Comparison of ENCODE assay signal across 26 mouse cellular contexts in genomic region chr17:78792122-78792521, GRCm38 (mm10). TPM values are rescaled to one million over a fixed set of nuclear protein-coding genes. Genes with fewer than 3 reads are reported as not detected.
A peak's percentile ranks its signal among the peaks of the same experiment; 100 is the strongest.
DNase-seq lines count a peak whose midpoint lies in the region; ATAC-seq and TF ChIP-seq lines count a peak whose summit lies in the region.
"Had no signal": no experiment of that assay in that cellular context is flagged by ENCODE, and none has a peak within 500 bp of the region (broad histone marks: within the 10 kb centered on the region; RNA-seq: fewer than 3 reads in every experiment).

No protein-coding gene starts in this region.

- no peak overlapping the region for H3K4me3 ChIP-seq in heart, embryonic 14.5 days (ENCODE audit: control insufficient read depth in 1 of 2, insufficient read depth in 1 of 2, low read depth in 1 of 2, low read length in 2 of 2)
- no peak overlapping the region for H3K4me3 ChIP-seq in intestine, postnatal 0 days (ENCODE audit: low read depth, low read length)
- H3K4me3 ChIP-seq: embryonic facial prominence, embryonic 12.5 days; erythroblast, embryonic 14.5 days; forebrain, embryonic 12.5 days; hindbrain, embryonic 12.5 days; limb, embryonic 15.5 days; lung, embryonic 15.5 days; midbrain, embryonic 15.5 days; neural tube, embryonic 12.5 days had no signal

- peaks cover 11 to 20% of the 10 kb centered on the region in 2 experiments for H3K4me1 ChIP-seq in heart, embryonic 14.5 days (ENCODE audit: control insufficient read depth in 2 of 2, insufficient read depth in 2 of 2, low read length in 2 of 2)
- H3K4me1 ChIP-seq in intestine, postnatal 0 days (replicated peaks; ENCODE audit: control insufficient read depth, insufficient read depth, low read length): no peaks in the 10 kb centered on the region
- H3K4me1 ChIP-seq: embryonic facial prominence, embryonic 12.5 days; forebrain, embryonic 12.5 days; hindbrain, embryonic 12.5 days; limb, embryonic 15.5 days; lung, embryonic 15.5 days; midbrain, embryonic 15.5 days; neural tube, embryonic 12.5 days had no signal

- H3K9me3 ChIP-seq in heart, embryonic 14.5 days (ENCODE audit: control insufficient read depth, low read length): no peaks in the 10 kb centered on the region
- H3K9me3 ChIP-seq in intestine, postnatal 0 days (ENCODE audit: control insufficient read depth): no peaks in the 10 kb centered on the region
- H3K9me3 ChIP-seq: embryonic facial prominence, embryonic 12.5 days; forebrain, embryonic 12.5 days; hindbrain, embryonic 12.5 days; limb, embryonic 15.5 days; lung, embryonic 15.5 days; midbrain, embryonic 15.5 days; neural tube, embryonic 12.5 days had no signal

- peak overlapping the region; percentile 22; the same call in 1 of the 2 replicates for H3K4me2 ChIP-seq in heart, embryonic 14.5 days (ENCODE audit: low read length)
- no peak overlapping the region for H3K4me2 ChIP-seq in intestine, postnatal 0 days (replicated peaks; ENCODE audit: low read depth)
- H3K4me2 ChIP-seq: embryonic facial prominence, embryonic 12.5 days; forebrain, embryonic 12.5 days; hindbrain, embryonic 12.5 days; limb, embryonic 15.5 days; lung, embryonic 15.5 days; midbrain, embryonic 15.5 days; neural tube, embryonic 12.5 days had no signal

- peak overlapping the region; percentile 47 for H3K9ac ChIP-seq in heart, embryonic 14.5 days (ENCODE audit: low read length)
- H3K9ac ChIP-seq in intestine, postnatal 0 days (ENCODE audit: low read depth, low read length): no peak overlapping the region
- H3K9ac ChIP-seq: embryonic facial prominence, embryonic 12.5 days; forebrain, embryonic 12.5 days; hindbrain, embryonic 12.5 days; limb, embryonic 15.5 days; liver, embryonic 14.5 days; lung, embryonic 15.5 days; midbrain, embryonic 15.5 days; neural tube, embryonic 12.5 days had no signal

- H3K27ac ChIP-seq in heart, embryonic 14.5 days (replicated peaks in 1 of 2; ENCODE audit: control insufficient read depth in 1 of 2, insufficient read depth in 1 of 2, low read depth in 2 of 2, low read length in 2 of 2): peak overlapping the region; percentile 95 to 100
- H3K27ac ChIP-seq in intestine, postnatal 0 days (ENCODE audit: low read depth, low read length): no peak overlapping the region
- H3K27ac ChIP-seq: embryonic facial prominence, embryonic 12.5 days; forebrain, embryonic 12.5 days; hindbrain, embryonic 12.5 days; kidney, postnatal 0 days; limb, embryonic 15.5 days; liver, embryonic 14.5 days; lung, embryonic 15.5 days; midbrain, embryonic 15.5 days; neural tube, embryonic 12.5 days; stomach, postnatal 0 days had no signal

- peak; percentile 56 for DNase-seq in heart, adult 11 months
- no peak for DNase-seq in heart, adult 8-10 months (ENCODE audit: low spot score)
- DNase-seq in heart, postnatal 14 days: no peak
- peak; percentile 54 for DNase-seq in kidney, adult 9 months
- DNase-seq in kidney, adult 11 months: no peak
- DNase-seq: adrenal gland, postnatal 36 days; cerebellum, adult 2 months; cerebellum, postnatal 25 days; left cerebral cortex, postnatal 4 days; lung, postnatal 36 days; right cerebral cortex, postnatal 14 days had no signal

- H3K27me3 ChIP-seq in heart, embryonic 14.5 days (ENCODE audit: control insufficient read depth, insufficient read depth, low read length): no peaks in the 10 kb centered on the region
- no peaks in the 10 kb centered on the region for H3K27me3 ChIP-seq in intestine, postnatal 0 days (replicated peaks; ENCODE audit: control insufficient read depth, insufficient read depth, low read length)
- H3K27me3 ChIP-seq: embryonic facial prominence, embryonic 12.5 days; forebrain, embryonic 12.5 days; hindbrain, embryonic 12.5 days; limb, embryonic 15.5 days; lung, embryonic 15.5 days; midbrain, embryonic 15.5 days; neural tube, embryonic 12.5 days had no signal

- H3K36me3 ChIP-seq in heart, embryonic 14.5 days (ENCODE audit: control insufficient read depth, insufficient read depth, low read length): peaks cover 45% of the 10 kb centered on the region
- H3K36me3 ChIP-seq in intestine, postnatal 0 days (ENCODE audit: control insufficient read depth, insufficient read depth): peaks cover 21% of the 10 kb centered on the region

- ATAC-seq in heart, embryonic 14.5 days (ENCODE audit: insufficient number of reproducible peaks, insufficient read depth, low FRiP score, low read depth): no peak
- ATAC-seq in intestine, postnatal 0 days: peak; percentile 60
- no peak for ATAC-seq in megakaryocyte progenitor cell, adult 5-6 weeks (replicated peaks; ENCODE audit: poor library complexity)
- ATAC-seq: inflammation-experienced regulatory T-cells, adult 6 months; midbrain, embryonic 15.5 days had no signal

- intact Hi-C loops in heart, postnatal 14 days (cut with DNase I): no loop called here

- WGBS in heart, embryonic 14.5 days: 58% methylated on average over 3 of the region's 3 CpGs
- WGBS in intestine, postnatal 0 days: 52% methylated on average over 3 of the region's 3 CpGs

- TF ChIP-seq CTCF in intestine, postnatal 0 days (IDR thresholded peaks at IDR 0.05; ENCODE audit: low read depth): no peak

RNA-seq across cellular contexts. Expression of gene Heatr5b, which starts 43.0 kb away (rescaled TPM):
- total RNA-seq in heart, adult 8-10 months (2022): 10 to 100 TPM; 40.3 to 48.0 (median 44.7) TPM
- polyA plus RNA-seq in heart, embryonic 14.5 days (2014; fragmentation: Nextera tagmentation; extraction: Ambion mirVana): 22.9 and 25.7 TPM in 2 replicates
- 10 to 100 TPM; 32.5 to 36.3 TPM for total RNA-seq in heart, postnatal 14 days (2021)
- polyA plus RNA-seq in intestine, postnatal 0 days (2015; fragmentation: Nextera tagmentation; extraction: Ambion mirVana): 6.8 and 7.0 TPM in 2 replicates
- total RNA-seq in megakaryocyte progenitor cell, adult 5-6 weeks (2015): 20.9 and 26.2 TPM in 2 replicates
- total RNA-seq in megakaryocyte progenitor cell, adult 5-6 weeks (2017): 16.6 and 19.3 TPM in 2 replicates

RNA-seq across cellular contexts. Expression of gene Gpatch11, which starts 43.2 kb away (rescaled TPM):
- total RNA-seq in heart, adult 8-10 months (2022): 10 to 100 TPM; 23.0 to 35.3 (median 27.9) TPM
- polyA plus RNA-seq in heart, embryonic 14.5 days (2014; fragmentation: Nextera tagmentation; extraction: Ambion mirVana): 33.2 and 34.0 TPM in 2 replicates
- 10 to 100 TPM; 22.9 to 25.8 TPM for total RNA-seq in heart, postnatal 14 days (2021)
- 64.7 and 65.1 TPM in 2 replicates for polyA plus RNA-seq in intestine, postnatal 0 days (2015; fragmentation: Nextera tagmentation; extraction: Ambion mirVana)
- total RNA-seq in megakaryocyte progenitor cell, adult 5-6 weeks (2015): 16.2 and 30.3 TPM in 2 replicates
- total RNA-seq in megakaryocyte progenitor cell, adult 5-6 weeks (2017): 27.9 and 31.7 TPM in 2 replicates

RNA-seq across cellular contexts. Expression of gene Strn, which starts 55.1 kb away (rescaled TPM):
- 10 to 100 TPM; 20.0 to 25.9 (median 24.3) TPM for total RNA-seq in heart, adult 8-10 months (2022)
- 21.6 and 23.3 TPM in 2 replicates for polyA plus RNA-seq in heart, embryonic 14.5 days (2014; fragmentation: Nextera tagmentation; extraction: Ambion mirVana)
- total RNA-seq in heart, postnatal 14 days (2021): 10 to 100 TPM; 30.1 to 32.2 TPM
- polyA plus RNA-seq in intestine, postnatal 0 days (2015; fragmentation: Nextera tagmentation; extraction: Ambion mirVana): 3.8 and 4.3 TPM in 2 replicates
- 21.0 and 21.9 TPM in 2 replicates for total RNA-seq in megakaryocyte progenitor cell, adult 5-6 weeks (2015)
- total RNA-seq in megakaryocyte progenitor cell, adult 5-6 weeks (2017): 35.2 and 42.5 TPM in 2 replicates

Comparison
In these comparisons a context has a peak if more than half of its experiments do, and no peak if none do; other contexts are left out.
1. DNase-seq: peak in heart, adult 11 months (single experiment) and kidney, adult 9 months (single experiment); none in heart, adult 8-10 months (single experiment), heart, postnatal 14 days (0 of 2) and kidney, adult 11 months (single experiment).